Mouse (Mus musculus): ENCODE measurements around the gene Htt. TPM values are rescaled to one million over a fixed set of nuclear protein-coding genes. Genes with fewer than 3 reads are reported as not detected.
"Not testable (repeated sequence)": the region's sequence is repeated elsewhere in the genome, so short reads cannot be mapped to it uniquely, and the experiment has no call there.

Htt gene
- total RNA-seq (2014; fragmentation: Nextera tagmentation): 32.6 and 36.2 TPM in 2 replicates
- total RNA-seq (2017): 18.3 and 25.1 TPM in 2 replicates

GRCm38 (mm10) chr5:34761509-34761908 is at the start of gene Htt:
Gene Htt (plus strand): TSS chr5:34761740.
- ATAC-seq (replicated peaks; ENCODE audit: poor library complexity, severe bottlenecking): peak; percentile 95

- ATAC-seq (replicated peaks; ENCODE audit: poor library complexity, severe bottlenecking): not testable (repeated sequence)
These were observed 47.2 kb upstream of the Htt start for GRCm38 (mm10) chr5:34714371-34714770.

- no peak for ATAC-seq (replicated peaks; ENCODE audit: poor library complexity, severe bottlenecking)
These were observed 46.7 kb upstream of the Htt start for GRCm38 (mm10) chr5:34714816-34715215.

- no peak for ATAC-seq (replicated peaks; ENCODE audit: poor library complexity, severe bottlenecking)
These were observed 32.4 kb upstream of the Htt start for GRCm38 (mm10) chr5:34729141-34729540.

- ATAC-seq (replicated peaks; ENCODE audit: poor library complexity, severe bottlenecking): no peak
These were observed 31.3 kb upstream of the Htt start for GRCm38 (mm10) chr5:34730255-34730654.

- ATAC-seq (replicated peaks; ENCODE audit: poor library complexity, severe bottlenecking): peak; percentile 66
These were observed 10.1 kb upstream of the Htt start for GRCm38 (mm10) chr5:34751477-34751876.

GRCm38 (mm10) chr5:34758762-34759161 is 2.8 kb upstream of the Htt start:
- ATAC-seq (replicated peaks; ENCODE audit: poor library complexity, severe bottlenecking): no peak

GRCm38 (mm10) chr5:34760850-34761508 is 561 bp upstream of the Htt start:
- ATAC-seq (replicated peaks; ENCODE audit: poor library complexity, severe bottlenecking): peak; percentile 7; the same call in 1 of the 2 replicates

GRCm38 (mm10) chr5:34761934-34762611 is 533 bp downstream of the Htt start:
- peak; percentile 29 for ATAC-seq (replicated peaks; ENCODE audit: poor library complexity, severe bottlenecking)

- ATAC-seq (replicated peaks; ENCODE audit: poor library complexity, severe bottlenecking): no peak
These were observed 10.3 kb downstream of the Htt start for GRCm38 (mm10) chr5:34771818-34772217.

GRCm38 (mm10) chr5:34772696-34773245 is 11.2 kb downstream of the Htt start:
- no peak for ATAC-seq (replicated peaks; ENCODE audit: poor library complexity, severe bottlenecking)

- peak; percentile 84 for ATAC-seq (replicated peaks; ENCODE audit: poor library complexity, severe bottlenecking)
These were observed 11.9 kb downstream of the Htt start for GRCm38 (mm10) chr5:34773392-34773791.

- no peak for ATAC-seq (replicated peaks; ENCODE audit: poor library complexity, severe bottlenecking)
These were observed 23.5 kb downstream of the Htt start for GRCm38 (mm10) chr5:34785027-34785426.

- ATAC-seq (replicated peaks; ENCODE audit: poor library complexity, severe bottlenecking): no peak
These were observed 29.6 kb downstream of the Htt start for GRCm38 (mm10) chr5:34791141-34791540.

- no peak for ATAC-seq (replicated peaks; ENCODE audit: poor library complexity, severe bottlenecking)
These were observed 38.9 kb downstream of the Htt start for GRCm38 (mm10) chr5:34800292-34800953.

- ATAC-seq (replicated peaks; ENCODE audit: poor library complexity, severe bottlenecking): no peak
These were observed 44.5 kb downstream of the Htt start for GRCm38 (mm10) chr5:34806038-34806437.

GRCm38 (mm10) chr5:34822431-34823149 is 61.0 kb downstream of the Htt start:
- ATAC-seq (replicated peaks; ENCODE audit: poor library complexity, severe bottlenecking): no peak

- no peak for ATAC-seq (replicated peaks; ENCODE audit: poor library complexity, severe bottlenecking)
These were observed 92.5 kb downstream of the Htt start for GRCm38 (mm10) chr5:34854079-34854478.

- ATAC-seq (replicated peaks; ENCODE audit: poor library complexity, severe bottlenecking): no peak
These were observed 103.8 kb downstream of the Htt start for GRCm38 (mm10) chr5:34865367-34865766.

- not testable (repeated sequence) for ATAC-seq (replicated peaks; ENCODE audit: poor library complexity, severe bottlenecking)
These were observed 118.8 kb downstream of the Htt start for GRCm38 (mm10) chr5:34880307-34880706.

Measured in granulocyte monocyte progenitor cell, adult 5-6 weeks (primary cell).